Mouse (Mus musculus) heart, postnatal 25 days (tissue): ENCODE results near the gene Nxn. TPM values are rescaled to one million over a fixed set of nuclear protein-coding genes. Genes with fewer than 3 reads are reported as not detected.

Experiments used
- DNase-seq: peaks from one replicate; pipeline ENCODE4 v3.0.0; 2022; ENCODE audit warnings: low spot score
- intact Hi-C: fragments of 180-260 bp; cut with DNase I; formaldehyde crosslinking; loops from one replicate; pipeline ENCODE4 v1.15.1; 2025
- total RNA-seq, 2 experiments: library from RNA; stranded (reverse); gene quantifications; 2 replicates each; pipeline ENCODE4 v1.2.3; 2021

The Nxn gene
- total RNA-seq, 2 experiments from 2014 or later: 11.6 to 14.8 TPM

DNA sequence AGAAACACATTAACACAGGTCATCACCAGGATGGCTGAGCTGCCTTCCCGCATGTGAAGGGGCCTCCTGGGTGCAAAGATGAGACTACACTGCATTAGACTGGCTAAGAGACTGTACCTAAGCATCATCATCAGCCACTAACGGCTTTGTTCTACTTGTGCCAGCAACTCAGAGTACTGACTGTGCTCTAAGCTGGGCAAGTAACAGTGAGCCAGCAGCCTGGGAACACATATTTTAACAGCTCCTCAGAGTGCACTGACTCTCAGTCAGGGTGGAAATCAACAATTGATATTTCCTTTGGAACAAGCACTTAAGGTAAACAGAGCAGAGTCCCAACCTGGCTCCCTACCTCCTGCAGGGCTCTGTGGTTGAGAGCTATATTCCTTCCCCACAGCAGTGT, 26.8 kb downstream of the Nxn start:
- no peak for DNase-seq

DNA sequence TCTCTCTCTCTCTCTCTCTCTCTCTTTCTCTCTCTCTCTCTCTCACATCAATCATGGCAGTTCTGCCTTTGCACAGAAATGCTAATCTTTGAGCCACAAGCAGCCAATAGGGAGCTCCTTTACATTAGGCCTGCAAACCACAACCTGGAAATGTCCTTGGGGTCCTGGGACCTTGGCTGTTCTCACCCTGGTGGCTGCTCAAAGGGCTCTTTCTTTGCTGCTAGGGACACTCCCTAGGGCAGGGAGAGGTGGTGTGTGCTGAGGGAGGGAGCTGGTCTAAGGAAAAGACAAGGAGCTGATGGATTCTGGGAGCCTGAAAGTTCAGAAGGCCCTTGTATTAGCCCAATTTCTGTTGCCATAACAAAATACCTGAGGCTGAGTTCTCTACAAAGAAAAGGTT, 28.4 kb downstream of the Nxn start:
- no peak for DNase-seq
- intact Hi-C loops: no loop called here

More for the DNA sequence above, 26.8 kb downstream of the Nxn start:
- intact Hi-C loops: no loop called here

DNA sequence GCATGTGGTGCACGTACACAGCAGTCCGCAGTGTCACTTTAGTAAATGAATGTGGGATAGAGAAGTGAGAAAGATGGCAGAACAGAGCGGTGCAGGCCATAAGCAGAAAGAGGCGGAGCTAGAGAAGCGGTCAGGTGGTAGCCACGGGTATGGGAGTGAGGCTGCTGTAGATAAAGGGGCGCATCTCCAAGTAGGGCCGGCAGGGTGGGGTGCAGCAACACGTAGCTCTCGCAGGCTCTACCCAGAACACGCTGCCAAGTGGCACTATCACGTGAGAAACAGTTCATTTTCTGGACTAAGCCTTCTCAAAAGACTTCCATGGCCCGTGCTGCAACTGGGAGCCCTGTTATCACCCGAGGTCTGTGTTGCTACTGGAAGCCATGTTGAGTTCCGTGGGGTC, 32.2 kb downstream of the Nxn start:
- no peak for DNase-seq
- intact Hi-C loops: no loop called here

DNA sequence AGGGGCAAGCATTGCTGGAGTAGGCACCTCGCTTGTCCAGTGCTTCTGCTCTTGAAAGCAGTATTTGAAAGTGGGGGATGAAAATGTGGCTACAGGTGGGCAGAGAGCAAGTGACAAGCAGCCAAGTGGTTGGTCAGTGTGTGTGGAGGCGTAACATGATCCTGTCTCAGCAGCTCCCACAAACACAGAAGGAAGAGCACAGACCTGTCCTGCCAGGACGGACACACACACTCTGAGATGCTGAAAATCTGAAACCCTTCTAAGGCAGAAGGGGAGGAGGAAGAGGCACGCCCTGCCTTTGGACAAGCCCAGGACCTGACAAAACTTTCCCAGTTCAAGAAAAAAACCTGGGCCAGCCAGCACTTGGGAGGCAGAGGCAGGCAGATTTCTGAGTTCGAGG, 34.9 kb downstream of the Nxn start:
- intact Hi-C loops: no loop called here
- no peak for DNase-seq

DNA sequence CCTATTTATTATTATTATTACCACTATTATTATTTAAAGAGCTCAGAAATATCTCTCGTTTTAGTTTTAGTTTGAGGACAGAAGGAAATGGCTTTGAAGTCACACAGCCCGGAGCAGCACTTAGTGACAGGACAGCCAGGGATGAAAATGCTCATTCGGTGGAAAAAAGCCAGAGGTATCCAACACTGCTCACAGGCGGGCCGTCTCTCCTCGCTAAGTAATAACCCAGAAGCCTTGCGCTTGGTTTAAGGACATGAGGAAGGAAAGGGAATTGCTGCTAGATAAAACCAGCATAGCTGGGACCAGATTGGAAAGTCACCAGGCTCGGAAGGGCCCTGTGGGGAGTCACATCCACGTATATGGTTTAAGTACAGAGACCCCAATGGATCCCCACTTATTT, 35.3 kb downstream of the Nxn start:
- intact Hi-C loops: no loop called here
- DNase-seq: no peak

DNA sequence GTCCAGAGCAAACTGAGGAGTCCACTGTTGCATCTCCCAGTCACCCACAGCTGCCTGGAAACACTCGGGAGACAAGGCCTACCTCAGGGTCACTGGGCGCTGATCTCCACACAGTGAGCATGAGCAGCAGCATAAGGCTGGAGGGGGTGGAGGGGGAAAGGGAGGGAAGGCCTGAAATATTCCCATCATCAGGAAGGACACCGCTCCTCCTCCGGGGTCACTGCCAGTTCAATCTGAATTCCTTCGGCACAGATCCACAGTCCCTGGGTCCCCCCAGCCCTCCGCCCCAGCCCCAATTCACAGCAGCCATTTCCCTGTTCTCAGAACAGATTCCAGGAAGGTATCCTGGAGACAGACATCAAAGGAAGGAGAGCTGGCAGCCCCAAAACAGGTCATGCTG, 35.8 kb downstream of the Nxn start:
- no peak for DNase-seq
- intact Hi-C loops: no loop called here

DNA sequence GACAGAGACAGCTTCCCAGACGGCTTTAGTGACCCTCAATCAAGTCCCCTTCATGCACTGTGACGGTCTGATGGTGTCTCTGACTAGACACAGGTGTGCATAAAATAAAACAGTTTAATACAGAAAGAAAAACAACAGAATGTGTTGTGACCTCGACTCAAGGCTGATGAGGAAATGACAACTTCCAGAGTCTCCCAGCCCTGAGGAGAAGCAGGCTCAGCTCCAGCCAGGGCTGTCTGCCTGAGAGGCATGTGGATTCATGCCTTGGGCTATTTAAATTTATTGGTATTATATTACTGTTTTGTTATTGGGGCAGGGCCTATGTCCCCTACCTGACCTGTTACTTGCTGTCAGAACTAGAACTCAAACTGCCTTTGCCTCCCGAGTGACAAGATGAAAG, 37.5 kb downstream of the Nxn start:
- no peak for DNase-seq
- intact Hi-C loops: no loop called here

DNA sequence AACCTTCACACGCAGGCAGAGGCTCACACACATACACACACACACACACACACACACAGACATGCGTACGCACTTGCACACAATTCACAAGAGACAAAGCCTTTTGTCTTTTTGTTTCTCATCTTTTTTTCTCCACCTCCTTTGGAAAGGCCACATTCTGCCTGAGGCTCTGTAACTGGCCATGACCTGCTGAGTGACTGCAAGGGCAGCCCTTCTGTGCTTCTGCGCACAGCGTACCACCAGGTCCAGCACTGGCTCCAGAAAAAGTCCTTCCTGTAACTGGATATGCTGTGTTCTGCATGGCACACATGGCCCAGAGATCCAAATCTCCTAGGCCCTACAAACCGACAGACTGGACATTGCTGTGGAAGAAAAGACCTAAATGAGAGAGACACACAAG, 38.7 kb downstream of the Nxn start:
- intact Hi-C loops: no loop called here
- no peak for DNase-seq

DNA sequence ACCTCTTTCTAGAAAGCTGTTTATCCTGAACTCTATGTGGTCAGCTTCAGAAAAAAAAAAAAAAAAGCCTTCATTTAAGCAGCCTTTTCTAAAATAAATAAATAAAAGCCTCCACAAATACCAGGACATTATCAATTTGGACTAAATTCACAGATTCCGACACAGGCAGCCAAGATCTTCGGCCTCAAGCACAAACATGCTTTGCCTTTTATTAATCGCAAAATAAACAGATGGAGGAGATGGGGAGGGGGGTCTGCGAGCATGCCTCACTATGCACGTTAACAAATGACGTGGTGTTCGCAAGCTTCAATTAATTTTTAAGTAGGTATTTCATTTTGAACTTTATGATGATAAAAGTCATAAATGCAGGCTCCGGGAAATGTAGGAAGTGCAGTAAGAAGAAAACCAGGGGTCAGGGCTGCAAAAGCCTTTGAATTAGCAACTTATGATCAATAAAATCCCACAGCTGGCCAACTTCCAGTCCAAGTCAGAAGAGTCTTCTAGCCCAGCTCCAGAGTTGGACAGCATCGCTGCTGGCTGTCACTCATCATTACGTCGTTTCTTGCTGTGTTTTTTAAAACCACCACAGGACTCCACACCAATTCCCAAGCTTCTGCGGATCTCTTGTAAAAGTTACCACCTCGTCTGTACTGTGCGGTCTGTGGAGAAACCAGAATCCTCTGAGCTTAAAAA, 40.2 kb downstream of the Nxn start:
- no peak for DNase-seq
- intact Hi-C loops: no loop called here

DNA sequence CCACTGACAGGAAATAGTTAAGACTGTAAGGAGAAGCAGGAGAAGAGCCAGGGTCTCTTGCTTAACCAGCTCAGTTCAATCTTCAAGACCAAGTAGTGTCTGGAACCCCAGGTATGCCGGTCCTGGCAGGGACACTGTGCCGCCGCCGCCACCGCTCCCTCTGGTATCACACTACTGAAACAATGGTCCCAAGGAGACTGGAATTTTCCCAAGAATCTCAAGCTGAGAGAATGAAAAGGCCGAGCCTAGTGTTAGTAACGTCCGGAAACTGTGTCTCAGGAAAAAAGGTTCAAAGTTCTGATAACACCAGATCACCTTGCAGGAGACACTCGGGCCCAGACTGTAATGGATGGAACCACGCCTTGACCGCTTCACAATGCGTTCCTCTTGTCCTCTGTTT, 41.5 kb downstream of the Nxn start:
- intact Hi-C loops: no loop called here
- DNase-seq: no peak

DNA sequence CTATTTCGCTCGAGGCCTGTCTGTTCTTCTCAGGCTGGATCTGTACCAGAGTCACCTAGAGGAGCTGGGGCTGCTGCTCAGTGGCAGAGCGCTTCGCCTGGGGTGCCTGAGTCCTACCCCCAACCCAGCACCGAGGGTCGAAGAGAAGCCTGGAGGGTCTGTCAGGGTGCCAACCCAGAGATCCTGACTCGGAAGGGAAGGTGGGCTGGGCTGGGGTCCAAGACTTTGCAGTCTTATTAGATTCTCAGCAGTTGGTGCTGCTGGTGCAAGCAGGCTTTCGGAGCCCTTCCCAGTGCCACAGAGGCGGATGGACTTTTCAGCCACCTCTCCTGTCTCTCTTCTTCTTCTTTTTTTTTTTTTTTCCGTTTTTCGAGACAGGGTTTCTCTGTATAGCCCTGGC, 42.8 kb downstream of the Nxn start:
- intact Hi-C loops: no loop called here
- DNase-seq: no peak

DNA sequence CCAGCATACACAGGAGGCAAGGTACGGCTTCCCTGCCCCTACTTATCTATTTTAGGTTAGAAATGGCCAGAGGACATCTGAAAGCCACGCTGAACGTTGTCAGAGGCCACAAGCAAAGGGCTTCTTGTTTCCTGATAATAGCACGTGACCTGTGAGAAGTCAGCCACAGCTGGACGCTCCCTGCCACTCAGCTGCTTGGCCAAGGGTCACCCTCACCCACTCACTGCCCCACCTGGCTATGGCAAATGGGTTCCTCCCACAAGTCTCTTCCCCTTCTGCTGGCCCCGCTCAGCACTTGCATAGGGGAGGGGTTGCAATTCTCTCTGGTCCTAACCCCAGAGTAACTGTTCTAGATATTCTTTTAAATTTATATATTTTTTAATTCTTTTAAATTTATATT, 43.5 kb downstream of the Nxn start:
- intact Hi-C loops: no loop called here
- DNase-seq: no peak

DNA sequence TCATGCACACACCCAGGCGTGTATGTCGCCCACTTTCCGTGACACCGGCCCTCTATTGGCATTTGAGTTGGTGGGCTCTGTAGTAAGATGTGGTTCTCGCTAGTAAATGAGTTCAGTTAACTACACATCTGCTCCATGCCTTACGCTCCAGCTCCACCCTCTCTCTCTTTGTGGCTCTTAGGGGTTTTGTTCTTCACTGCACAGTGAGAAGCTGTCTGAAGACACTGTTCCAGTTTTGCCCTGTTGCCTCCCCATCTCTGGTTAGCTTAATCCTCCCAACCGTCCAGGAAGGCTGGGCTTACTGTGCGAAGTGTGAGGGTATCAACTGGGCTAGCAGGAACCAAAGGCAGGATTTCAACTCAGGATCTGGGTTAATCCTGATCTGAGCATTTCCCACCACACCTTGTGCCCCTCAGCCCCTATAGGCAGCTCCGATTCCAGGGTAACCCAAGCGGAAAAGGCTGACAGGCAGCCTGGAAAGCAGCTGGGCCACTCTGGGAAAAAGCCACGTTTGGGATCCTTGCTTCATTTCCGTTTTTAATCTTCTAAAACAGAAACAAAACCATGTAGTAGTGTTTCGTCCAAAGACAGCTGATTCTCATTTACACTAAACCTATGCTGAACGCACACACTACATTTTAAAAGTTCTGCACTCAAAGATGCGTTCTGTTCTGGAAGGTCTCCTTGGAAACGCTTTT, 45.9 kb downstream of the Nxn start:
- intact Hi-C loops: no loop called here
- DNase-seq: no peak

DNA sequence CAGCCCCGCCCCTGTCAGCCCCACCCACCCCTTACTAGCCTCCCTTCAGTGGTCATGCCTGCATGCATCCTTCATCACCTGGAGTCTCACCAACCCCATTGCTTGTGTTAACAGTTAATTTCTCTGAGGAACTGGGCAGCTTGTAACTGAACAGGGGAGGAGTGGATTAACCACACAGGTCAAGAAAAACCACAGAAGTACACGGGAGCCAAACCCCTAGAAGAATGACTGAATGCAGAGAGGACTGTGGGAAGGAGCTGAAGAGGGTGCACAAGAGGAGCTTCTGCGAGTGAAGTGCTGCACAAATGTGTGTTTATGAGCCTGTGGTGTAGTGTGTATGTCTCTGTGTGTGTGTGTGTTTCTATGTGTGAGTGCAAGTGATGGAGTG, 47.3 kb downstream of the Nxn start:
- intact Hi-C loops: no loop called here
- no peak for DNase-seq

DNA sequence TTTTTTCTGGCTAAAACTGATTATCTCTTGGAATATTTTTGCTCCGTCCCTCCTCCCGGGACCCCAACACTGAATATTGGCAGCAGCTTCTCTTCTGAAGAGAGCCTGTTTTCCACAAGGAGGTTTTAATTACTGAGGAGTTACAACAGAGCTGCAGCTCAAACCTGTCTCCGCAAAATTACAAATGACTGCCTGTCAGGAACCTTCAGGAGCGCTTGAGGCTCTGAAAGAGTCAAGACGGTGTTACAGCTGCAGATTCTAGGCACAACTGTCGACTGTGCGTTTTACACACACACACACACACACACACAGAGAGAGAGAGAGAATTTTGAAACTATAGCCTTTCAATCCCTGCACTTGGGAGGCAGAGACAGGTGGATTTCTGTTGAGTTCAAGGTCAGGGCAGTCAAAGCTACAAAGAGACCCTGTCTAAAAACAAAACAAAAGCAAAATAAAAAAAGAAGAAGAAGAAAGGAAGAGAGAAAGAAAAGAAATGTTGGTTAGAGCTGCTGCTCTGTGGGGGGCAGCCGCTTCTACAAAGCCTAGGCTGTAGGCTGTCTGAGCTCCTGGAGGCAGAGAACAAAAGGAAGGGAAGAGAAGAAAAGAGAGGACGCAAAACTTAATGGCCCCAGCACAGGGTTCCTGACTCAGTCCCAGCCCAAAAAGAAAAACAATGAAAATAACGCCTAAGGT, 47.9 kb downstream of the Nxn start:
- DNase-seq: no peak
- intact Hi-C loops: no loop called here

DNA sequence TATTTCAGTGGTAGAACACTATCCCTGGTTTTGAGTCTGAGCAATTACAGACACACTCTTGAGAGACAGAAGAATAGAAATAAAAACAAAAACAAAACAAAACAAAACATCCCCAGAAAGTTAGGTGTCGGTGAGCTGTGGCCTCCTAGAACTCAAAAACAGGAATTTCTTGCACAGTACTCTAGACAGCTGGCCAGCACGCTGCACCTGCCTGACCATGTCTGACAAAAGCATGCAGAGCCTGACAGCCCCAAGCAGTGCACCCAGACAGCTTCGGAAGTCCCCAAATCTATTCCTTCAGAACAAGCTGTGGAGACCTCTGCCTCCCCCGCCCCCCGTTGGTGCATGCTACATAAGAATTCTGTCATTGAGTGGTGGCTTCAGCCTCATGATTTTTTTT, 49.1 kb downstream of the Nxn start:
- intact Hi-C loops: no loop called here
- no peak for DNase-seq

DNA sequence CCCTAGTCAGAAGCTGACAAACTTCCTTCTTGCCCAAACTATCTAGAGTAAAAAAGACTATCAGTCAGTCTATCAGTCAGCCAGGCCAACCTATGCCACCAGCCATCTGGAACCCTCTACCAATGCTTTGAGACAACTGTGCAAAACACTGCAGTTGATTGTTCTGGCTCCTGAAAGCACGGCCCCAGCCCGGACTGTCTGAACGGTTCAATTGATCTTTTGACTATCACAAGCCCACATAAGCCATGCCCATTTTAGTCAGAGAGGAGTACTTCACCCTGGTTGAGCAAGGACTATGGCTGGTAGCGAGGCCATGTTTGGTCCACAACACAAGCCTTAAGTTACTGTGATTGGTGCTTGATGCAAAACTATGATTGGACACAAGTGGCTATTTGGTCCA, 51.4 kb downstream of the Nxn start:
- intact Hi-C loops: no loop called here
- no peak for DNase-seq

DNA sequence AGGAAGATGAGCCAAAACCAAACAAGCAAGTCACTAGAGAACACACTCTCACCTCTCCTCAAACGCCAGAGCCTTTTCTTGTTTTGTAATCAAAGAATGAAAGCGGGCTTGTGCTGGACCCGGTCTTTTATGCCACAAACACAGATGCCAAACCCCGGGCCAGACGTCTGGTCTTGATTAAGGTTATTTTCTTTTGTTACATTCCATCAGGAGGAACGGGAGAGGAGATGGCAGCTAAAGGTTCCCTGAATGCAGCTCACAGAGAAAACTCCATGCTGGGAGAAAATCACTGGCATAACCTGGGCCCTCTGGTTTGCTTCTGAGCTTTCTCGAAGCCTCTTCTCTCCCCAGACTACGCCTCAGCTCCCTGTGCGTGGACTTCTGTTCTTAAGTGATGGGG, 55.9 kb downstream of the Nxn start:
- intact Hi-C loops: no loop called here
- DNase-seq: no peak

DNA sequence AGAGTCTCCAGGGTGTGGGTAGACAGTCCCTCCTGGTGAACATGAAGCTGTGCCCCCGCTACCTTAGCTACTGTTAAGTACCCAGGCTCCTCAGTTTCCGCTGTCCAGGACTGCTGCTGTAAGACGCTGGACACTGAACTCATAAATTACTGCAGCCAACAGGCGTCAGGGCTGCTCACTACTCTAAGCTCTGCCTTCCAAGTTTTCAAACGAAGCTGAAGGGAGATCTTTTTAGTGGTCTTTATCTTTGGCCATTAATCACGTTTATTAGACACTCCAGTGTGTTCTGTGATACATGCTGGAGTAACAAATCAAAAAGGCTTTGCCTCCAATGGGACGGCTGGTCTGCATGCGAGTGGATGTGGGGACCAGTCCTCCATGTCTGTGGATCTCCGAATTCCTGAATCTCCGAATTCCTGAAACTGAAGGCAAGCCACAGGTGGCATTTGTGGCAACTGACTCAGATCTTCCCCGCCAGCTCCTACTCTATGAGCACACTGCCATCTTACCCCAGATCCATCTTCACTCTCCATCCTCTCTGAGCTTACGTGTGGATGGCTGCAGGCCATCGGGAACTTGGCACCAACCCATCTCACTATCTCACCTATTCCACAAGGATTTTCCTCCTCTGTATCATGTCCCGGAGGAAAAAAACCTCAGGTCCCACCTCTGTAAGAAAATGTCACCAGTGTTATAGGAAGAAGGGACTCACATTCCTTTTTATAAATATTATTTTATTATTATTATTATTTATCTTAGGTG, 56.9 kb downstream of the Nxn start:
- no peak for DNase-seq
- intact Hi-C loops: no loop called here

DNA sequence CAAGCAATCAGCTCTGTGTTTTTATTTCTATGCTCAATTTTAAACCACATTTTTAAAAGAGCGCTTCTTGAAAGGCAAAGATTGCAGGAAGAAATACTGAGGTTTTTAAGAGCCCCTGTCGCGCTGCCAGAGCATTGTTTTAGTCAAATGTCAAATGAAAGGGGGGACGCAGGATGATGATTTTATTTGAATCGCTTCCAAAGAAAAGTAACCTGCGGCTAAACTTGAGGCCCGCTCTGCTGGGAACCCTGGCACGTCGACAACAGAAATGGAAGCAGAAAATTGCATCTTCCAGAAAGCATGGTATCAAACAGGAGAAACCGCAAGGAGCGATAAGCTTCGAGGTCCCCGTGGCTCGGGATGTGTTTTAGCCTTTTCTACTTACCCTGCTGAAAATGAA, 57.8 kb downstream of the Nxn start:
- intact Hi-C loops: no loop called here
- DNase-seq: no peak

DNA sequence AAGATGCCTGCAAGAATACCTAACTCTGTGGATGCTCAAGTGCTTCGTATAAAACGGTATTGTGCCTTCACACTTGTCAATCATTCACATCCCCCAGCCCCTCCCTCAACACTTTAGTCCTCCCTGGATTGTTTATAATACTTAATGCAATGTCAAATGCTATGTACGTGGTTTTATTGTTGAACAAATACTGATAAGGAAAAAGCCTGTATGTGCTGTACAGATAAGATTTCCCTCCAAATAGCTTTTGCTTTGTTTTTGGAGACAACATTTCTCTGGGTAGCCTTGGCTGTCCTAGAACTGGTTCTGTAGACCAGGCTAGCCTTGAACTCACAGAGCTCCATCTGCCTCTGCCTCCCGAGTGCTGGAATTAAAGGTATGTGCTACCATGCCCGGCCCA, 59.1 kb downstream of the Nxn start:
- DNase-seq: no peak
- intact Hi-C loops: no loop called here
